Mouse (Mus musculus) testis, adult 2 months (tissue): ENCODE measurements around the gene Pim2. TPM values are rescaled to one million over a fixed set of nuclear protein-coding genes. Genes with fewer than 3 reads are reported as not detected.

Source experiments
- H3K27ac ChIP-seq: fragments of 200-500 bp; 2 replicates; pipeline ENCODE4 v1.5.1; 2012; ENCODE audit warnings: low read depth, low read length; ENCODE audit not compliant: control insufficient read depth, insufficient read depth
- H3K27me3 ChIP-seq: fragments of 200-500 bp; 2 replicates; pipeline ENCODE4 v1.6.1; 2012; ENCODE audit warnings: mild to moderate bottlenecking, low read length, moderate library complexity; ENCODE audit not compliant: control insufficient read depth, insufficient read depth
- H3K36me3 ChIP-seq: fragments of 200-500 bp; 2 replicates; pipeline ENCODE4 v1.6.1; 2012; ENCODE audit warnings: mild to moderate bottlenecking, low read length; ENCODE audit not compliant: control insufficient read depth, insufficient read depth
- H3K4me1 ChIP-seq: fragments of 200-500 bp; 2 replicates; pipeline ENCODE4 v1.6.1; 2012; ENCODE audit warnings: low read length; ENCODE audit not compliant: control insufficient read depth, insufficient read depth
- H3K4me3 ChIP-seq: fragments of 200-500 bp; 2 replicates; pipeline ENCODE4 v1.5.1; 2012; ENCODE audit warnings: low read depth, mild to moderate bottlenecking, low read length, moderate library complexity, mixed read lengths; ENCODE audit not compliant: control insufficient read depth
- CTCF ChIP-seq: fragments of 200-500 bp; IDR thresholded peaks from 2 replicates; pipeline ENCODE4 v1.5.1; 2012; ENCODE audit warnings: low read depth, mild to moderate bottlenecking, inconsistent platforms, low read length, moderate library complexity; ENCODE audit not compliant: control insufficient read depth, insufficient read depth, insufficient replicate concordance
- POLR2A ChIP-seq: fragments of 200-500 bp; IDR thresholded peaks from 2 replicates; pipeline ENCODE4 v1.6.1; 2012; ENCODE audit warnings: low read depth, mild to moderate bottlenecking, inconsistent platforms, low read length, moderate library complexity; ENCODE audit not compliant: control insufficient read depth
- polyA plus RNA-seq: library from polyadenylated mRNA; depleted of rRNA; stranded (reverse); fragments of >200 nt; gene quantifications from 2 replicates; pipeline ENCODE4 v1.2.3, GENCODE M21; 2012; rRNA removed

The Pim2 gene
- 4.5 and 4.6 TPM in 2 replicates for polyA plus RNA-seq

GRCm38 (mm10) chrX:7878007-7878419, at the start of gene Pim2:
Gene Pim2 (plus strand): TSS chrX:7878262.
- Histone ChIP-seq H3K27ac (peak within 1 kb of the TSS; percentile 73), H3K4me3 (peak within 1 kb of the TSS; percentile 84), H3K36me3 (no peaks in the 10 kb centered on the region), H3K27me3 (no peaks in the 10 kb centered on the region), H3K4me1 (peaks cover 16% of the 10 kb centered on the region)
- TF ChIP-seq POLR2A, result no peak
- no peak for TF ChIP-seq CTCF

- no peak for TF ChIP-seq POLR2A
- TF ChIP-seq CTCF, result no peak
- H3K4me1 ChIP-seq, result no peaks in the 10 kb centered on the region
- no peak overlapping the region for H3K27ac ChIP-seq
- H3K4me3 ChIP-seq, result no peak overlapping the region
- H3K27me3 ChIP-seq, result no peaks in the 10 kb centered on the region
- H3K36me3 ChIP-seq, result no peaks in the 10 kb centered on the region
Measured at GRCm38 (mm10) chrX:7837146-7837545, 40.9 kb upstream of the Pim2 start.

GRCm38 (mm10) chrX:7840842-7841162, 37.3 kb upstream of the Pim2 start:
- H3K4me3 ChIP-seq, result peak overlapping the region; percentile 96
- no peak overlapping the region for H3K27ac ChIP-seq
- TF ChIP-seq CTCF (no peak), POLR2A (no peak)
- no peaks in the 10 kb centered on the region for H3K36me3 ChIP-seq
- H3K27me3 ChIP-seq, result no peaks in the 10 kb centered on the region
- no peaks in the 10 kb centered on the region for H3K4me1 ChIP-seq

- TF ChIP-seq CTCF (no peak), POLR2A (peak; percentile 39; the same call in 1 of the 2 replicates)
- no peaks in the 10 kb centered on the region for H3K4me1 ChIP-seq
- no peaks in the 10 kb centered on the region for H3K36me3 ChIP-seq
- H3K27ac ChIP-seq, result peak within 1 kb of the TSS; percentile 95
- H3K27me3 ChIP-seq, result no peaks in the 10 kb centered on the region
- peak within 1 kb of the TSS; percentile 96 for H3K4me3 ChIP-seq
Measured at GRCm38 (mm10) chrX:7841163-7842162, 36.6 kb upstream of the Pim2 start, which contains the start of gene Otud5. Gene Otud5 (plus strand): TSS chrX:7841364.

- Histone ChIP-seq H3K4me1 (no peaks in the 10 kb centered on the region), H3K27me3 (no peaks in the 10 kb centered on the region), H3K27ac (peak overlapping the region; percentile 95), H3K36me3 (no peaks in the 10 kb centered on the region), H3K4me3 (peak overlapping the region; percentile 96)
- TF ChIP-seq POLR2A (no peak), CTCF (no peak)
Measured at GRCm38 (mm10) chrX:7842318-7842717, 35.7 kb upstream of the Pim2 start.

- H3K36me3 ChIP-seq, result no peaks in the 10 kb centered on the region
- TF ChIP-seq POLR2A, result no peak
- no peak for TF ChIP-seq CTCF
- no peaks in the 10 kb centered on the region for H3K4me1 ChIP-seq
- no peak overlapping the region for H3K4me3 ChIP-seq
- no peak overlapping the region for H3K27ac ChIP-seq
- H3K27me3 ChIP-seq, result no peaks in the 10 kb centered on the region
Measured at GRCm38 (mm10) chrX:7847845-7848244, 30.2 kb upstream of the Pim2 start.

- Histone ChIP-seq H3K4me3 (no peak overlapping the region), H3K4me1 (no peaks in the 10 kb centered on the region), H3K27me3 (no peaks in the 10 kb centered on the region), H3K27ac (no peak overlapping the region), H3K36me3 (no peaks in the 10 kb centered on the region)
- TF ChIP-seq POLR2A (no peak), CTCF (peak; percentile 21; the same call in 1 of the 2 replicates)
Measured at GRCm38 (mm10) chrX:7854578-7854977, 23.5 kb upstream of the Pim2 start.
